Mouse (Mus musculus) neural tube, embryonic 11.5 days (tissue): Measurements from ENCODE around the gene Spata20. TPM values are rescaled to one million over a fixed set of nuclear protein-coding genes. Genes with fewer than 3 reads are reported as not detected.

Experiments
- ATAC-seq: fragments of 200-750 bp; cut with Nextera tagmentation; 2 replicates; pipeline ENCODE4 v1.8.0; 2017; ENCODE audit warnings: moderate number of reproducible peaks, mild to moderate bottlenecking, moderate TSS enrichment, moderate library complexity; ENCODE audit not compliant: insufficient read depth, low FRiP score, low TSS enrichment
- DNase-seq: peaks from one replicate; pipeline ENCODE4 v3.0.0-alpha.2; 2015; ENCODE audit warnings: low spot score
- H3K27ac ChIP-seq: fragments of 300-500 bp; sonication (generic); 2 replicates; pipeline ENCODE4 v1.5.1; 2014; ENCODE audit warnings: low read depth, mild to moderate bottlenecking, low read length
- H3K27me3 ChIP-seq: fragments of 300-500 bp; sonication (generic); 2 replicates; pipeline ENCODE4 v1.6.1; 2014; ENCODE audit warnings: mild to moderate bottlenecking, low read length, mixed read lengths; ENCODE audit not compliant: control insufficient read depth, insufficient read depth
- H3K36me3 ChIP-seq: fragments of 300-500 bp; sonication (generic); 2 replicates; pipeline ENCODE4 v1.6.1; 2014; ENCODE audit warnings: mild to moderate bottlenecking, low read length, moderate library complexity, mixed read lengths; ENCODE audit not compliant: control insufficient read depth, insufficient read depth
- H3K4me1 ChIP-seq: fragments of 300-500 bp; sonication (generic); 2 replicates; pipeline ENCODE4 v1.6.1; 2014; ENCODE audit warnings: low read length, mixed read lengths; ENCODE audit not compliant: control insufficient read depth, insufficient read depth
- H3K4me2 ChIP-seq: fragments of 300-500 bp; sonication (generic); 2 replicates; pipeline ENCODE4 v1.6.1; 2014; ENCODE audit warnings: low read depth, mild to moderate bottlenecking, moderate library complexity
- H3K4me3 ChIP-seq: fragments of 300-500 bp; sonication (generic); 2 replicates; pipeline ENCODE4 v1.5.1; 2014; ENCODE audit warnings: low read depth, low read length
- H3K9ac ChIP-seq: fragments of 300-500 bp; sonication (generic); 2 replicates; pipeline ENCODE4 v1.6.1; 2014; ENCODE audit warnings: mild to moderate bottlenecking, low read length
- H3K9me3 ChIP-seq: fragments of 300-500 bp; sonication (generic); 2 replicates; pipeline ENCODE4 v1.6.1; 2016; ENCODE audit warnings: low read length; ENCODE audit not compliant: control insufficient read depth
- WGBS: fragments of 180-500 bp; shearing (Covaris S2); extraction: QIAGEN DNeasy Blood & Tissue Kit; methylation state at CpG from one replicate; pipeline ENCODE4 v1.1.7; 2014; 5-methylcytosine and 5-hydroxymethylcytosine counted together
- polyA plus RNA-seq: library from polyadenylated mRNA; unstranded; fragments of >200 nt; fragmentation: Nextera tagmentation; extraction: Ambion mirVana; gene quantifications from 2 replicates; pipeline ENCODE4 v1.2.1, GENCODE M21; 2014

The Spata20 gene
- polyA plus RNA-seq, 1 experiment from 2014 or later = not detected

GRCm38 (mm10) chr11:94474544-94474910 lies 11.5 kb downstream of the Spata20 start:
- peak overlapping the region; percentile 69 for H3K4me3 ChIP-seq
- ATAC-seq (no peak), DNase-seq (no peak)
- no peaks in the 10 kb centered on the region for H3K9me3 ChIP-seq
- WGBS = 2% methylated on average over 11 of the region's 11 CpGs
- peaks cover 31% of the 10 kb centered on the region for H3K4me1 ChIP-seq
- peaks cover 36% of the 10 kb centered on the region for H3K27me3 ChIP-seq
- no peak overlapping the region for H3K9ac ChIP-seq
- no peak overlapping the region for H3K27ac ChIP-seq
- peak overlapping the region; percentile 98 for H3K4me2 ChIP-seq
- H3K36me3 ChIP-seq = no peaks in the 10 kb centered on the region

DNA sequence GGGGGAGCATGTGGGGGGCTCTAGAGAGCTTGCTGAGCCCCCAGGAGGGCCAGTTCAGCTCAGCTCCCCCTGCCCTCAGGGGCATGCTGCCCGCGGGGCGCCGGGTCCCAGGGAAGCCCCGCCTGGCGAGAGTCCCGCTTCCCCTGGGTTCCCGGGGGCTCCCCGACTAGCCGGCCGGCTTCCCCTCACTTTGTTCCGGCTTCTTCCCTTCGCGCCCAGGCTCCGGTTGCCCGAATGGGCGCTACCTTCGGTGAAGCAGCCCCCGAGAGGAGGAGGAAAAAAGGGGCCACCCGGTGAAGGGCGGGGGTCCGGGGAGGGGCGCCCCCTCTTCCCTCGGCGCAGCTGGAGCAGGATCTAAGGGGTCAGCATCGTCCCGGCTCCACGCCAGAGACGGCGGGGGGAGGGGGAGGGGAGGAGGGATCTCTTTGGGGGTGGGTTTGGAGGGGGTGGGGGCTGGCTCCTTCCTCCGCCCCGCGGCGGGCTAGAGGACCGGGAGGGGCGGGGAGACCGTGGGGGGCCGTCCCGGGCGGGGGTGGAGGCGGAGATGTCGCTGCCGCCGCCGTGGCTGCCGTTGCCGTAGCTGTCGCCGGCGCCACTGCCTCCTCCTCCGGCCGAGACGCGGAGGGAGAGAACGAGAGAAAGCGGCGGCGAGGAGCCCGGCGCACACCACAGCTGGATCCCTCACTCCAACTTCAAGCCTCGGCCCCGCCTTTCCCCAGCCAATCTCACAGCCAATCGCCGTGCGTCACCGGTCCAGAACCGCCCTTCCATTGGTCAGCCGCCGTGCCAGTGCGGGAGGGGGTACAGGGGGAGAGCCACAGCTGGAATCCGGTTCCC lies 12.1 kb downstream of the Spata20 start, which contains the start of gene Cacna1g:
Gene Cacna1g (minus strand): TSS at position 492 of the 837 bp plus-strand sequence.
- H3K27me3 ChIP-seq = peaks cover 36% of the 10 kb centered on the region
- peak within 1 kb of the TSS; percentile 69 for H3K4me3 ChIP-seq
- WGBS = under 1% methylated on average over 26 of the region's 71 CpGs
- H3K4me1 ChIP-seq = peaks cover 37% of the 10 kb centered on the region
- peak; percentile 88 for DNase-seq
- H3K36me3 ChIP-seq = no peaks in the 10 kb centered on the region
- no peaks in the 10 kb centered on the region for H3K9me3 ChIP-seq
- ATAC-seq = peak; percentile 87
- H3K9ac ChIP-seq = peak within 1 kb of the TSS; percentile 79
- H3K27ac ChIP-seq = peak within 1 kb of the TSS; percentile 58
- H3K4me2 ChIP-seq = peak within 1 kb of the TSS; percentile 98

GRCm38 (mm10) chr11:94472916-94473706 lies 12.9 kb downstream of the Spata20 start:
- under 1% methylated on average over 45 of the region's 52 CpGs for WGBS
- Histone ChIP-seq H3K4me2 (peak overlapping the region; percentile 98), H3K36me3 (no peaks in the 10 kb centered on the region), H3K4me1 (peaks cover 45% of the 10 kb centered on the region), H3K4me3 (peak overlapping the region; percentile 69), H3K9me3 (no peaks in the 10 kb centered on the region), H3K27me3 (peaks cover 36% of the 10 kb centered on the region), H3K27ac (peak overlapping the region; percentile 58), H3K9ac (peak overlapping the region; percentile 79)
- DNase-seq (peak; percentile 50), ATAC-seq (peak; percentile 17; the same call in 1 of the 2 replicates)

DNA sequence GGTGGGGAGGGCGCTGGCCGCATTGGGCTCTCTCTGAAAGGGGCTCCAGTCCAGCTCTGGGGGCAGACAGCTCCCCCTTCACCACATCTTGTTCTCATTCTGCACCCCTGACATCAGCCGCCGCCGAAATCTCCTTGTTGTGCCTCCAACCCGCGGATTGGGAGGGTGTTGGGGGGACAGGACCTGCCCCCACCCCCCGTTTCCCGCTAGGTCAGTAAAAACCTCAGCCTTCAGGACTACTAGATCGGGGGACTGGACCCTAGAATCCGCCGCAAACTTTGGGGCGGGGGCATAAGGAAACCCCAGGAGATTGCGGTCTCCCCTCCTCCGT lies 13.4 kb downstream of the Spata20 start:
- Histone ChIP-seq H3K27ac (no peak overlapping the region), H3K4me1 (peaks cover 50% of the 10 kb centered on the region), H3K4me2 (peak overlapping the region; percentile 98), H3K36me3 (no peaks in the 10 kb centered on the region), H3K9ac (peak overlapping the region; percentile 35), H3K9me3 (no peaks in the 10 kb centered on the region), H3K27me3 (peaks cover 36% of the 10 kb centered on the region), H3K4me3 (peak overlapping the region; percentile 69)
- WGBS = 0% methylated on average over 15 of the region's 15 CpGs
- no peak for ATAC-seq
- peak; percentile 37 for DNase-seq

GRCm38 (mm10) chr11:94471740-94472584 lies 14.0 kb downstream of the Spata20 start:
- ATAC-seq (no peak), DNase-seq (no peak)
- 5% methylated on average over 17 of the region's 17 CpGs for WGBS
- Histone ChIP-seq H3K27ac (no peak overlapping the region), H3K9me3 (no peaks in the 10 kb centered on the region), H3K36me3 (no peaks in the 10 kb centered on the region), H3K4me2 (peak overlapping the region; percentile 98), H3K4me1 (peaks cover 54% of the 10 kb centered on the region), H3K27me3 (peaks cover 36% of the 10 kb centered on the region), H3K4me3 (peak overlapping the region; percentile 69), H3K9ac (peak overlapping the region; percentile 47)

GRCm38 (mm10) chr11:94470391-94470790 lies 15.6 kb downstream of the Spata20 start:
- Histone ChIP-seq H3K4me1 (peaks cover 52% of the 10 kb centered on the region), H3K36me3 (no peaks in the 10 kb centered on the region), H3K9ac (no peak overlapping the region; the same call in 1 of the 2 replicates), H3K4me2 (0 out of 2 replicates have a peak overlapping the region, but pooled peaks have one; percentile 20), H3K27me3 (peaks cover 25% of the 10 kb centered on the region), H3K9me3 (no peaks in the 10 kb centered on the region), H3K27ac (no peak overlapping the region), H3K4me3 (no peak overlapping the region)
- DNase-seq (no peak), ATAC-seq (no peak)
- WGBS = 41% methylated on average over 6 of the region's 7 CpGs

DNA sequence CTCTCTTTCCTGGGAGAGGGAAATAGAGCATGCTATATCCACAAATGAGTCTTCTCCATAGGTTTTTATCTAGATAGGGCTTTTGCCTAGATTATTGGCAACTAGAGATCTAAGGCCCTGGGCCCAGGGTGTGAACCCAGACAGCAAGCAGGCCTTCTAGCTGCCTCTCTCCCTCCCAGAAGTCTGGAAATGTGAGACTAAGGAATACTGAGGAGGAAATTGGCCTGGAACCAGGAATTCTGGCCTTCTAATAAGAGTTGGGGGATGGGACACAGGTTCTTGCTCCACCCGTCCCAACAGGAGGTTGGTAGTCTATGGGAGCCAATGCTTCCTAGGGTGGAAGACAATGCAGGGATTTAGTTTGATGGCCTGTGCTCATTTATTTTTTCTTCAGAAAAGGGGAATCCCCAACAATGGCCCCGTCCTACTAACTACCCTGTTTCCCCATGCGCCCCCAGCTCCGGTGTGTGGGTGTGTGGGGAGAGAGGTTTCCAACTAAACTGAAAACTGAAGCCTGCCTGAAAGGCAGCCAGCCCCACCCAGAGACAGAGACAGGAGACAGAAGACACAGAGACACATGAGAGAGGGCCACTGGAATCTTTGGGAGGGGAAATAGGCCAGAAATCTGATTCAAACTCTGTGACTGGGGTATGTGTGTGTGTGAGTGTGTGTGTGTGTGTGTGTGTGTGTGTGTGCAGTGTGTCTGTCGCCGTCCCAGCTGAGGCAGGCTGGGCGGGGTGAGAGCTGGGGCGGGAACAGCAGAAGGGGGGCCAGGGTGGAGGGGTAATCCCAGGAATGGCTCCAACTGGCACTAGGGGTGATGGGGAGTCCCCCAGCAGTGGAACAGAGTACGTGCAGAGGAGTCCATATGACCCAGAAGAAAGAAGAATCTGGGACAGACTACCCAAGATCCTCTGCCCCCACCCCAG lies 16.6 kb downstream of the Spata20 start:
- 25% methylated on average over 8 of the region's 9 CpGs for WGBS
- Histone ChIP-seq H3K4me3 (no peak overlapping the region), H3K27me3 (peaks cover 16% of the 10 kb centered on the region)

More for the DNA sequence above, 16.6 kb downstream of the Spata20 start:
- Histone ChIP-seq H3K9me3 (no peaks in the 10 kb centered on the region), H3K4me2 (peak overlapping the region; percentile 12; the same call in 1 of the 2 replicates), H3K27ac (peak overlapping the region; percentile 73), H3K9ac (no peak overlapping the region), H3K36me3 (no peaks in the 10 kb centered on the region), H3K4me1 (peaks cover 54% of the 10 kb centered on the region)
- DNase-seq (no peak), ATAC-seq (0 out of 2 replicates have a peak, but pooled peaks have one; percentile 0)
